Mouse (Mus musculus) ES-E14 (cell line): ENCODE results near the gene Slc25a45.

Experiments
- MAFK ChIP-seq: IDR thresholded peaks from 2 replicates; pipeline ENCODE4 v1.6.1; 2014; ENCODE audit warnings: mild to moderate bottlenecking, low read depth, low read length, inconsistent platforms; ENCODE audit not compliant: insufficient read depth
- ZC3H11A ChIP-seq: IDR thresholded peaks from 2 replicates; pipeline ENCODE4 v1.6.1; 2012; ENCODE audit warnings: low read depth, mild to moderate bottlenecking, inconsistent platforms, low read length, borderline replicate concordance

DNA sequence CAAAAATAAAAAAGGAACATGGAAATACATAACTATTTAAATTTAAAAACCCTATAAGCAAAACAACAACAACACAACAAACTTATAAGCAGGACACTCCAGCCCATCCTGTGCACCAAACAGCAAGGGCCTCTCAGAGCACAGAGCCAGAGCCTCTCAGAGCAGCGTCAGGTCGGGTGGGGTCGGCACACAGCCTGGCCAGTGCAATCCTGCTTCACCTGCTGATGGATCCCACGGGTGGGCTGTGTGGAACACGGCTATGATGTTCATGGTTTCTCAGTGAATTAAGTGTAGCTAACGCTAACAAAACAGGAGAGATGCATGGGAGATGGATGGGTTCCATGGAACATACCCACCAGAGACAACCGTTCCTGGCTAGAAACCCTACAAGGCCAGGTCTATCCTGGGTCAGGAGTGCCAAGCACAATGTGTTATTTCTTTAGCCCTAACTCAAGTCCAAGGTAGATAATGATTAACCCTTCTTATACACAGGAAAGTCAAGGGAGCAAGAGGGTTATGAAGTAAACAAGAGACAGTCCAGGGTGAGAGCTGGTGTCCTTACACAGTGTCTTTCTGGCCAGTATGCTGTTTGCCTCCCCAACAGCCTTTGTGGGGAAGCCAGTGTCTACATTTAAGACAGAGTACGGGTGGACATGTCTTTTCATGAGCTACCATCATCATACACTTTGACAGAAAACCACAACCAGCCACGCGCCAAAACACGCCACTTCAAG is 46.2 kb upstream of the Slc25a45 start:
- TF ChIP-seq ZC3H11A (no peak), MAFK (no peak)
